Mouse (Mus musculus) mammary gland, adult 2 months (tissue): Measurements from ENCODE around the gene Ksr2. TPM values are rescaled to one million over a fixed set of nuclear protein-coding genes. Genes with fewer than 3 reads are reported as not detected.

Experiments used
- polyA plus RNA-seq: library from polyadenylated mRNA; depleted of rRNA; stranded (reverse); fragments of >200 nt; gene quantifications from 2 replicates; pipeline ENCODE4 v1.2.3, GENCODE M21; 2012; ENCODE audit warnings: low replicate concordance; rRNA removed

The Ksr2 gene
- 0.07 and 0.23 TPM in 2 replicates for polyA plus RNA-seq

DNA sequence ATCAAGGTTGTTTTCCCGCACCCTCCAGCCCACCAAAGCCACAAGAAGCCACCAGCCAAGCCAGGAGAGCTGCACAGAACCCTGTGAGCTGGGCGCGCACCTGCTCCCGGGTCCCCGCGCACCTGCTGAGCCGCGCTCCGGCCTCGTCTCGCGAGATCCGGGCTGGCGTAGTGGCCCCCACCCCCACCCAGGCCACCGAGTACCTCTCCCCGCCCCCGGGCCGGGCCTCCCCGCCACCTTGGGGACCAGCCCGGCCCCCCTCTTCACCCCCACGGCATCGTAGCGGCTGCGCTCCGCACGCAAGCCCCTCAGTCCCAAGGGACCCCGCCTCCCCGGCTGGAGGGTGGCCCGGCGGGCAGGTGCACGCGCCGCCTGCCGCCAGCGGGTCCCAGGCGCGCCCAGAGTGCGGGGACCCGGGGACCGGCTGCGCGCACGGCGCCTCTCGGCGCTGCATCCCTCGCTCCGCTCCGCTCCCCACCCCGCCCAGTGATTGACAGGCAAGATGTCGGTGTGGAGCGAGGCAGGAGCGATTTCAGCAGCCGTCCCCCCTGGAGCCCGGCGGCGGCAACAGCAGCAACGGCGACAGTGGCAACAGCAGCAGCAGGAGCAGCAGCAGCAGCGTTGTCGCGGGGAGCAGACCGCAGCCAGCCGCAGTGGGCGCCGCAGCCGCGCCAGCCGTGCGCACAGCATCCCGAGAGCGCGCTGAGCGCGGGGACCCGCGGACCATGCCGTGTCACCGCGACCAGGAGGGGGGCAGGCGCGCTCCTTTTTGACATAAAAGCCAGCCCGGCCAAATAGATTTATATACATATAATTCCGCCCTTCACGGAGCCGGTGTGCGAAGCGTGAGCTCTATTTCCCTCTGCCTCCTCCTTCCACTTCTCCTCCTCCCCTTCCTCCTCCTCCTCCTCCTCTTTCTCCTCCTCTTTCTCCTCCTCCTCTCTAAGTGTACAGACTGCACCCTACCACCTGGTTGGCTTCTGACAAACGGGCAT lies at the start of gene Ksr2:
Gene Ksr2 (plus strand): TSS at position 494 of the 995 bp plus-strand sequence.

DNA sequence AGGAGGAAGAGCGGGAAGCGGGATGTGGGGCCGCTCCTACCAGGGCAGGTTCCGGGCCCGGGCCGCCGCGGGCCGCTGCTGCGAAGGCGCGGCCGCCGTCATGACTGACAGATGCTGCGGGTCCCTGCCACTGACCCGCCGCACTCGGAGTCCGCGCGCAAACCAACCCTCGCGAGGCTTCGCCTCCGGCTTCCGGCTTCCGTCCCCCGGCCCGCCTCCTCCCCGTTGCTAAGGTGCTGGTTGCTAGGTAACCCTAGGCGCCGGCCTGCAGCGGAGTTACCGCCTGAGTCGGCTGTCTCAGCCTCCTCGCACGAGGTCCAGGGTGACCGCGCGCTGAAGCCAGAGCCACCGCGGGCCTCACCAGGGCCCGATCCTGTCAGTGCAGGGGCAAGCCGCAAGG lies 24.9 kb upstream of the Ksr2 start, which contains the start of gene Rfc5:
Gene Rfc5 (minus strand): TSS at position 171 of the 400 bp plus-strand sequence.

DNA sequence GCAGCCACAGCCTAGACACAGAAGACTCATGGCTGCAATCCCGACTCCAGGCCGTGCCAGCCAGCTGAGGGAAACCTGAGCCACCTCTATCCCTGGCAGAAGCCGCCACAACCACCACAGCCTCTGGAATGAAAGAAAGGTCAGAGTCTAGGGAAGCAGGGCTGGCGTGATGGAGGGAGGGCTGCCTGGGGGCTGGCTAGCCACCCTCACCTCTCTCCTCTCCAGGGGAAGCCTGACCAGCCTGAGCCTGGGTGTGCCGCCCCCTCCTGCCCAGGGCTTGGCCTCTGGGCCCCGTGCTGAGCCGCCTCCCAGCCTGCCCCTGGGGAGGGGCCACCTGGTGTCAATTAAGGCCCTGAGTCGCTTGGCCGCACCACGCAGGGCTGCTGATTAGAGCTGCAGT lies 366.9 kb downstream of the Ksr2 start, which contains the start of gene Nos1:
Gene Nos1 (plus strand): TSS at position 352 of the 400 bp plus-strand sequence.

Other genes with a start within 250 kb of the Ksr2 start
- 407 and 670 TPM in 2 replicates for gene Pebp1, start 126.4 kb upstream of the Ksr2 start, polyA plus RNA-seq
- 28.8 and 39.4 TPM in 2 replicates for gene Vsig10, start 94.9 kb upstream of the Ksr2 start, polyA plus RNA-seq
- 85.3 and 164 TPM in 2 replicates for gene Wsb2, start 56.7 kb upstream of the Ksr2 start, polyA plus RNA-seq
- 10.9 and 13.0 TPM in 2 replicates for gene Rfc5, start 25.0 kb upstream of the Ksr2 start, polyA plus RNA-seq